Comparison of ENCODE assay signal across 8 mouse cellular contexts in the genomic region with DNA sequence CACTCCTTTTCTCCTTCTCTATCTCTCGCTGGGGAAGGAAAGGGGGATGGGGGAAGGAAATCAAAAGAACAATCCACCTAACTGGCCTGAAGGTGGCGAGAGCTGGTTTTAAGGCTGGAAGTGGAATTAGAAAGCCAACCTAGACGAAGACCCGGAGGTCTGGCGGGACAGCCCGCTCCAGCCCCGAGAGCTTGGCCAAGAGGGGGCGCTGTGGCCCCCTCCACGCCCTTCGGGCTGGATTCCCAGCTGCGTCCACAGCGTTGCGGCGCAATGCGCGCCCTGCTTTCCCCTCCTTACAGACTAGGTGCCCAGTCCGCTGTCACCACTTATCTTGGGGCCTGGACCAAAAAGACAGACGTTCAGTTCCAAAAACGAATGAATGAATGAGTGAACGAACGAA. TPM values are rescaled to one million over a fixed set of nuclear protein-coding genes. Genes with fewer than 3 reads are reported as not detected.
A peak's percentile ranks its signal among the peaks of the same experiment; 100 is the strongest.
DNase-seq lines count a peak whose midpoint lies in the region; ATAC-seq and TF ChIP-seq lines count a peak whose summit lies in the region.

No protein-coding gene starts in this region.

- peak; percentile 42 for DNase-seq in lung, embryonic 14.5 days
- DNase-seq in lung, adult 18-20 months, result no peak
- peak; percentile 91 for DNase-seq in cerebellum, adult 11 months
- peak; percentile 39 for DNase-seq in hindlimb bud, embryonic 11.5 days (ENCODE audit: extremely low spot score, low read depth, low spot score)
- peak; percentile 65 for DNase-seq in right cerebral cortex, postnatal 14 days

- under 1% methylated on average over 21 of the region's 21 CpGs for WGBS in lung, embryonic 14.5 days
- WGBS in forebrain, embryonic 12.5 days, result 1% methylated on average over 21 of the region's 21 CpGs
- WGBS in liver, embryonic 12.5 days (ENCODE audit: insufficient replicate concordance), result 3% methylated on average over 21 of the region's 21 CpGs

- no peaks in the 10 kb centered on the region; the same call in 1 of the 2 replicates for H3K4me1 ChIP-seq in lung, embryonic 14.5 days (ENCODE audit: insufficient read depth)
- peaks cover 22% of the 10 kb centered on the region for H3K4me1 ChIP-seq in forebrain, embryonic 12.5 days
- peaks cover 5% of the 10 kb centered on the region; the same call in 1 of the 2 replicates for H3K4me1 ChIP-seq in liver, embryonic 12.5 days

- H3K36me3 ChIP-seq in lung, embryonic 14.5 days (ENCODE audit: insufficient read depth), result no peaks in the 10 kb centered on the region
- no peaks in the 10 kb centered on the region for H3K36me3 ChIP-seq in forebrain, embryonic 12.5 days (replicated peaks)
- H3K36me3 ChIP-seq in liver, embryonic 12.5 days, result no peaks in the 10 kb centered on the region

- TF ChIP-seq CTCF in lung, embryonic 14.5 days (IDR thresholded peaks at IDR 0.05; ENCODE audit: low read depth), result peak; percentile 54; the same call in 1 of the 2 replicates

- no peak; the same call in 1 of the 2 replicates for ATAC-seq in lung, embryonic 14.5 days (ENCODE audit: insufficient read depth)
- peak; percentile 69; the same call in 1 of the 2 replicates for ATAC-seq in forebrain, embryonic 12.5 days (ENCODE audit: low FRiP score)
- no peak for ATAC-seq in liver, embryonic 12.5 days
- no peak for ATAC-seq in CD4-positive, CD25-positive, alpha-beta regulatory T cell, adult 4 months

- peak overlapping the region; percentile 45 for H3K4me3 ChIP-seq in lung, embryonic 14.5 days (ENCODE audit: low read depth, low read length)
- peak overlapping the region; percentile 57 for H3K4me3 ChIP-seq in forebrain, embryonic 12.5 days (replicated peaks)
- no peak overlapping the region for H3K4me3 ChIP-seq in liver, embryonic 12.5 days

- H3K4me2 ChIP-seq in lung, embryonic 14.5 days, result peak overlapping the region; percentile 86
- H3K4me2 ChIP-seq in forebrain, embryonic 12.5 days, result peak overlapping the region; percentile 99
- H3K4me2 ChIP-seq in liver, embryonic 12.5 days, result peak overlapping the region; percentile 62

- peaks cover 65% of the 10 kb centered on the region for H3K27me3 ChIP-seq in lung, embryonic 14.5 days (ENCODE audit: insufficient read depth, low read length)
- peaks cover 70% of the 10 kb centered on the region for H3K27me3 ChIP-seq in forebrain, embryonic 12.5 days
- peaks cover 82% of the 10 kb centered on the region for H3K27me3 ChIP-seq in liver, embryonic 12.5 days (replicated peaks)

- H3K9ac ChIP-seq in lung, embryonic 14.5 days, result no peak overlapping the region
- H3K9ac ChIP-seq in forebrain, embryonic 12.5 days, result 0 out of 2 replicates have a peak overlapping the region, but pooled peaks have one; percentile 25
- H3K9ac ChIP-seq in liver, embryonic 12.5 days, result no peak overlapping the region

- H3K9me3 ChIP-seq in lung, embryonic 14.5 days (ENCODE audit: low read depth, low read length), result no peaks in the 10 kb centered on the region
- no peaks in the 10 kb centered on the region for H3K9me3 ChIP-seq in forebrain, embryonic 12.5 days
- no peaks in the 10 kb centered on the region for H3K9me3 ChIP-seq in liver, embryonic 12.5 days (replicated peaks)

- H3K27ac ChIP-seq in lung, embryonic 14.5 days (ENCODE audit: low read depth), result no peak overlapping the region
- no peak overlapping the region for H3K27ac ChIP-seq in forebrain, embryonic 12.5 days
- H3K27ac ChIP-seq in liver, embryonic 12.5 days, result no peak overlapping the region

RNA-seq across cellular contexts. Expression of a gene that starts 0.9 kb away (rescaled TPM):
- not detected in 2 replicates for polyA plus RNA-seq in lung, embryonic 14.5 days (2014; fragmentation: Nextera tagmentation; extraction: Ambion mirVana)
- polyA plus RNA-seq in forebrain, embryonic 12.5 days (2016; fragmentation: Nextera tagmentation; extraction: Ambion mirVana), result 0.56 TPM in 2 replicates
- polyA plus RNA-seq in liver, embryonic 12.5 days (2016; fragmentation: Nextera tagmentation; extraction: Ambion mirVana), result not detected in 2 replicates
- polyA plus RNA-seq in CD4-positive, CD25-positive, alpha-beta regulatory T cell, adult 4 months (2017; shearing (Covaris generic)), result not detected

RNA-seq across cellular contexts. Expression of a gene that starts 54.4 kb away (rescaled TPM):
- polyA plus RNA-seq in lung, embryonic 14.5 days (2014; fragmentation: Nextera tagmentation; extraction: Ambion mirVana), result not detected in 2 replicates
- polyA plus RNA-seq in forebrain, embryonic 12.5 days (2016; fragmentation: Nextera tagmentation; extraction: Ambion mirVana), result not detected in 2 replicates
- polyA plus RNA-seq in liver, embryonic 12.5 days (2016; fragmentation: Nextera tagmentation; extraction: Ambion mirVana), result not detected in 2 replicates
- not detected for polyA plus RNA-seq in CD4-positive, CD25-positive, alpha-beta regulatory T cell, adult 4 months (2017; shearing (Covaris generic))

Comparison
In these comparisons a context has a peak if more than half of its experiments do, and no peak if none do; other contexts are left out.
1. DNase-seq: peak in lung, embryonic 14.5 days (single experiment), cerebellum, adult 11 months (single experiment), hindlimb bud, embryonic 11.5 days (single experiment) and right cerebral cortex, postnatal 14 days (single experiment); none in lung, adult 18-20 months (0 of 2).
2. Peak in every context shown above with its lines, with median percentiles within 50 percentile points of each other: H3K4me2 ChIP-seq.